Mouse (Mus musculus) gastrocnemius, postnatal 36 days (tissue): Measurements from ENCODE around the gene Gm49383. TPM values are rescaled to one million over a fixed set of nuclear protein-coding genes. Genes with fewer than 3 reads are reported as not detected.

Experiments used
- DNase-seq, 2 experiments: peaks; one replicate each; pipeline ENCODE4 v3.0.0; 2022
- intact Hi-C: fragments of 180-260 bp; cut with DNase I; formaldehyde crosslinking; loops from one replicate; pipeline ENCODE4 v1.15.1; 2025
- long read RNA-seq, 2 experiments: library from polyadenylated mRNA; stranded (forward); transcript quantifications; one replicate each; pipeline ENCODE4 v2.0.0; 2021
- total RNA-seq, 2 experiments: library from RNA; stranded (reverse); gene quantifications; 2 replicates each; pipeline ENCODE4 v1.2.3; 2021

Gm49383 gene
- 1 to 10 TPM; 1.9 to 3.2 TPM for total RNA-seq
- long read RNA-seq, experiment 1: 0 reads
- long read RNA-seq, experiment 2: 0 reads

- intact Hi-C loops: no loop called here
- DNase-seq: peak in 1 of 2 experiments; percentile 44
These were observed at the start of gene Gm49383 for GRCm38 (mm10) chr12:69196444-69197377. TSS of gene Gm49383 (minus strand) at chr12:69197104.

DNA sequence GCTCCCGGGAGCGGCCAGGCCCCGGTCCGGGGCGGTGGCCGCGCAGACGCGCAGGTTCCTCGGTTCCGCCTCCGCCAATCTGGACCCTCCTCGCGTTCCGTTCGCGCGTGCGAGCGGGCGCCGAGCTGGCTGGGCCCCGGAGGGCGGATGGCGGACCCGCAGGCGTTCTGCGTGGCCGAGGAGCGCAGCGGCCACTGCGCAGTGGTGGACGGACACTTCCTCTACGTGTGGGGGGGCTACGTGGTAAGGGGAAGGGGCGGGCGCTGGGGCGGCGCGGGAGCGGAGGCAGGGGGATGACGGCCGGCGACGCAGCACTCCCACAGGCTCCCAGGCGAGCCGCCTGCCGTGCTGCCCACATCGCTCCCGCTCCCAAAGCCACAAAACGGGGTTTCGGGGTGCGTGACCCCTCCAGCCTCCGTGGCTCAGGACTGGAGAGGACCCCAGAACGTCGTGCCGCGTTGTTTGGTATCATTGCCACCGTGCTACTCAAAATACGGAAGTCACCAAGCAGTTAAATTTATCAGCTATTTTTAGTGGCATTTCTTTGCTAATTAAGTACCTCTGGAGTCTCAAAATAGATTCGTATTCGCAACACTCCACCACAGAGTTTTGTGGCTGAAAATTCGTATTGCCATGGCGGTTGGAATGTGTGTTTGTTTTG lies 45.0 kb upstream of the Gm49383 start:
- DNase-seq: peak; percentile 62 to 69
- intact Hi-C loops: loop anchor here (5.0 kb wide), 1 partner anchor 55 kb away; the partner anchor contains the start of gene Klhdc2

DNA sequence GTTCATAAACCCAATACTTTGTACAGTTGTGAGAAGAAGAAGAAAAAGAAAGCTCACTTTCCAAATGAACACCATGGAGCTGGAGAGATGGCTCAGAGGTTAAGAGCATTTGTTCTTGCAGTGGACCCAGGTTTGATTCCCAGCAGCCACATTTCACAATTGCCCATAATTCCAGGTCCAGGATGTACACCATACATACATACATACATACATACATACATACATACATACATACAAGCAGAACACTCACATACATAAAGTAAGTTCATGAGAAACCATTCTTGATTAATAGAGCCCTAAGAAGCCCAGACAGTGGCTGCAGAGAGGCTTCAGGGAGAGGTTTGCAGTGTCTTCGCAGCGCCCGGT lies 44.5 kb upstream of the Gm49383 start:
- intact Hi-C loops: loop anchor here (5.0 kb wide), 1 partner anchor 56 kb away; the partner anchor contains the start of gene Klhdc2
- DNase-seq: no peak

DNA sequence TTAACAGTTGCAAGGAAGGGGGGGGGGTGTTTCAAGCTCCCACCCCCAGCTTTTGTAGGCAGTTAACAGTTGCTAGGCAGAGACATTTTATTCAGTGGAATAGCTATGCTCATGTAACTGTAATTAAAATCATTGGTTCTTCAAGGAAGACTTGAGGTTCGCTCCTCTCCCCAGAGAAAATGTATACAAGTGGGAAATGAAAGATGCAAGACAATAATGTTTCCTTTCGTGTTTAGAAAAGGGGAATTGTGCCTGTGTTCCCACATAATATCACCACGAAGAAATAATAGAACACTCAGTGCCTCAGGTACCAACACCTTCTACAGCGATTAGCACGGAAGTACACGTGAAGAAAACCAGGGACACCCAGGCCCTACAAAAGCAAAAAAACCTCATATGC lies 44.0 kb upstream of the Gm49383 start, which contains the start of gene Klhdc1:
Gene Klhdc1, plus strand, starts transcription at position 301 of the 400 bp plus-strand sequence.
- no peak for DNase-seq
- intact Hi-C loops: loop anchor here (5.0 kb wide), 1 partner anchor 56 kb away; the partner anchor contains the start of gene Klhdc2

- intact Hi-C loops: loop anchor here (5.0 kb wide), 1 partner anchor 44 kb away; no protein-coding TSS in a partner anchor
- no peak for DNase-seq
These were observed 41.4 kb upstream of the Gm49383 start for GRCm38 (mm10) chr12:69238284-69238683.

GRCm38 (mm10) chr12:69235782-69236181 lies 38.9 kb upstream of the Gm49383 start:
- DNase-seq: no peak
- intact Hi-C loops: loop anchor here (5.0 kb wide), 1 partner anchor 47 kb away; no protein-coding TSS in a partner anchor

GRCm38 (mm10) chr12:69229251-69229650 lies 32.3 kb upstream of the Gm49383 start:
- no peak for DNase-seq
- intact Hi-C loops: no loop called here

DNA sequence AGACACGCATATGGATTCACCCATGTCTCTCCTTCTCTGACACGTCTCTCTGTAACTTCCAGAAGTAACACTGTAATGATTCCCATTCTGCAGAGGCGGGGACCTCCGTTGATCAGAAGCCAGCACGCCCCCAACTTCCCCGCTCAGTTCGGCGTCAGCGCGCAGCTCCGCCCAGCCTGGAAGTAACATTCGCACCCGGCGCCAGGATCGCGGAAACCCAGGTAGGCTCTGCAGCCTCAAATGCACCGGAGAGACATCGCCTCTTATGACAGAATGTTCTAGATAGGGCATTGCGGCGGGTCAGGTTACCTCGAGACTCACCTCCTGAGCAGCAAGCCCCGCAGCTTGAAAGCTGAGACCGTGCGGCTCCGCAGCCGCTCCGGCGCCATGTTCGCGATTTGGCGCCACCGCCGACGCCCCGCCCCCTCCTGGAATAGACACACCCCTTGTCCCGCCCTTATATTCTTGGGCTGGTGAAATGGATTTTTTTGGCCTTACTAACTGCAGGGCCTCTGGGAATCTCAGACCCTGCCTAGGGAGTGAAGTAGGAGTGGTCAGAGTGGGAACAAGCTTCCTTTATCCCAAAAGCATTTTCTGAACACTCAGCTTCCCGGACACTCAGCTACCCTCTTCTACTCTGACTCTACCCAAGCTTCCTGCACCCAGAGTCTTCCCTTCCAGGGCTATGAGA lies 31.0 kb upstream of the Gm49383 start, which contains the start of gene Pole2:
Gene Pole2, minus strand, starts transcription at position 420 of the 691 bp plus-strand sequence.
- intact Hi-C loops: no loop called here

GRCm38 (mm10) chr12:69220613-69221277 lies 23.8 kb upstream of the Gm49383 start:
- DNase-seq: no peak
- intact Hi-C loops: no loop called here

More for the DNA sequence above, 31.0 kb upstream of the Gm49383 start, which contains the start of gene Pole2:
- DNase-seq: peak; percentile 87 to 90

- intact Hi-C loops: no loop called here
- DNase-seq: no peak
These were observed 19.7 kb upstream of the Gm49383 start for GRCm38 (mm10) chr12:69216587-69216986.

DNA sequence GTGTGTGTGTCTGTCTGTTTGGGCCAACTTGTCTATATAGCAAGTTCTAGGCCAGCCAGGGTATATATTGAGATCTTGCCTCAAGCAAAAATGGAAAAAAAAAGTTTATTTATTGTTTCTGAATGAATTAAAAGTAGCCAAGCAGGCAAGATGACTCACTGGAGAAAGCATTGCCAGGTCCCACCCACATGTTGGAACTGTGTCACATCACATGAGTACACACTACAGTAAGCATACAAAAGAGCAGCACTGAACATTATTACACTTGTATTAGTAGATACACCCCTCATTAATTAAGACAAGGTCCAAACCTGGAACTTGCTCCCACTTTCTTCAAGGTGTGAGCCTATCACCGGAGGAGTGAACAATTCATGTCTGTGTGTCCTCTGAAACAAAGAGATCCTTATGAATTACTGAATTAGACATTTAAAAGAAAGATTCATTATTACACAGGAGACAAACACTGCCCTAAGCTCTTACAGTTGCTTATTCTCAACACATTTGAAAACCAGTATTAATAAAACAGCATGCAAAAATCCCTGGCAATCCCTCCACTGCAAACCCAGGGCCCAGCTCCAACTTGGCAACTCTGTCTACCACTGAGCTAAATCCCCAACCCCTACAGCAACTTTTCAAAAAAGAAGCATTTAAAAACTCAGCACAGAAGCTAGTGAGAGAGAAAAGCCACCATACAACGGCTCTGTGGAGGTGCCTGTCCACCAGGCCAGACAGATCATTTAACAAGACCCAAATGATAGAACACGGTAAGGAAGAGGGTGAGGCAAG lies 18.3 kb upstream of the Gm49383 start:
- peak; percentile 57 to 72 for DNase-seq
- intact Hi-C loops: loop anchor here (5.0 kb wide), 2 partner anchors 97 to 117 kb away; no protein-coding TSS in a partner anchor

DNA sequence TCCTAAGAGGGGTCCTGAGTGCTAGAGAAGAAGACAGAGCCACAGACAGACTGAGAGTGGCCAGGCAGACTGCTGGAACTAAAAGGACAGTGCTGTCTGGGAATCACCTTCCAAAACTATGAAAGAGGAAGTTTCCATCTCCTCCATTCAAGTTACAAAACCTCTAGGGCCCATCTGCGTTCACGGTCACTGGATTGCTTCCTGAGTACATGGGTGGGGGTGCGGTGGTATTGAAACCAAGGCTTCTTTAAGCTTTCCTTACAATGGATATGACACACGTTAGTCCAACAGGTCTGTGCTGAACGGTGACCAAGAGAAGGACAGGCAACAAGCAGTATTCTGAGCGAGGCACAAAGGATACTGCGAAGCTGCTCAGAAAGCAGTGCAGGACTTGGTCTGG lies 17.5 kb upstream of the Gm49383 start:
- intact Hi-C loops: loop anchor here (5.0 kb wide), 2 partner anchors 98 to 118 kb away; no protein-coding TSS in a partner anchor
- DNase-seq: no peak

- DNase-seq: no peak
- intact Hi-C loops: loop anchor here (5.0 kb wide), 2 partner anchors 99 to 119 kb away; no protein-coding TSS in a partner anchor
These were observed 16.4 kb upstream of the Gm49383 start for GRCm38 (mm10) chr12:69213186-69213777.

DNA sequence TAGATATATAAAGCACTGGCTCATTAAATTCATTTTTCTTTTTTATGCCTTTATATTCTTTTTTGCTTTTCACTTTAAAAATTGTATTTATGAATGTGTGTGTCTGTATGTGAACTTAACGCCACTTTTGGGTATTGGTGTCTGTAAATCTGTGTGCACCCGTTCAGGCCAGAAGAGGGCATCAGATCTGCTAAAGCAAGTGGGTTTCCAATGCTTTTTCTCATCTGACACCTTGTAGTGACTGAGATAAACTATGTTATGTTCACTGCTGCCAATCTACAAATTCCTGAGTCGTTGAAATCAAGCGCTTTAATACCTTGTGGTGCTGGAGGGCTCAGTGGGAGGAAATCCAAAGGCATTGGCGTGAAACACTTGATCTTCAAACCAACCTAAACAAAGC lies 14.2 kb upstream of the Gm49383 start:
- no peak for DNase-seq
- intact Hi-C loops: loop anchor here (5.0 kb wide), 2 partner anchors 101 to 121 kb away; no protein-coding TSS in a partner anchor

DNA sequence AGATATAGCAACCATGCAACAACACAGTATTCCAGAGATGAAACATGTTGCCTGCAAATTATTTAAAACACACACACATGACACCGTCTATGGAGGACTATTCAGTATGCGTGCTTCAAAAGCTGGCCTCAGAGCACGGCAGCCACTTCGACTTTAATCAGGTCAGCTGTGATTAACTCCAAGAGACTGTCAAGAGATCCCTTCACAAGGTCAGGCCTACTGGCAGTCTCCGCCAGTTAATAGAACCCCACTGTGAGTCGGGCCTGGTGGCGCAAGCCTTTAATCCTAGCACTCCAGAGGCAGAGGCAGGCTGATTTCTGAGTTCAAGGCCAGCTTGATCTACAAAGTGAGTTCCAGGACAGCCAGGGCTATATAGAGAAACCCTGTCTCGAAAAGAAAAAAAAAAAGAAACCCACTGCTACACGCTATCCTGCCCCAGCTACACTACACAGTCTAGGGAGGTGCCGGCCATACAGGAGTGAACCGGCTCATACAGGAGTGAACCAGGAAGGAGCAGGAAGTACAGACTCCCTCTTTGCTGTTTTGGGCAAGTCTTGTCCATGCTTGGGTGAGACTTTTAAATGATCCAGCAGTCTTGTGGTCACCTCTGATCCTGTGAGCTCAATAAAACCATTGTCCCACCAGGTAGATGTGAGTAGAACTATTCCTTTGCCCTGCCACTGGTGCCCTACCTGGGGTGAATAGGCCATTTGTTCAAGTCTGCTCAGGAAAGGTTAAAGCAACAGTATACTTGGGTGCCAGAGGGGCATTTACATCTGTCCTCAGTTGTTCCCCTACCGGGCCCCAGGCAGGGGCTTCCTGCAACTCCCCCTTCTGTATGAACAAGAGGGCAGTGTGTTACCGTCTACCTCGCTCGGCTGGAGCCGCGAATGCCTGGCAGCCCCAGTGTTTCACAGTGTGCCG lies 13.4 kb upstream of the Gm49383 start:
- intact Hi-C loops: loop anchor here (5.0 kb wide), 2 partner anchors 102 to 122 kb away; no protein-coding TSS in a partner anchor
- DNase-seq: no peak

DNA sequence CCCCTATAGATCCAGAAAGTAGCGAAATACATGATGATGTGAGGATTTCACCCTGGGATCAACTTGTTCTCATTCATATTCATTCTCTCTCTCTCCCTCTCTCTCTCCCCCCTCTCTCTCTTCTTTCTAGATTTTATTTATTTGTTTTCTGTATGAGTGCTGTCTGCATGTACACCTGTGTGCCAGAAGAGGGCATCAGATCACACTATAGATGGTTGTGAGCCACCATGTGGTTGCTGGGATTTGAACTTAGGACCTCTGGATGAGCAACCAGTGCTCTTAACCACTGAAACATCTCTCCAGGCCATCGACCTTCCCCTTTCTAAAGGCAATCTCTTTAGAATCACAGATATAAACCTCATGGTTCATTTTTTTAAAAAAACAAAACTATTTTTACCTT lies 11.6 kb upstream of the Gm49383 start:
- no peak for DNase-seq
- intact Hi-C loops: no loop called here

- no peak for DNase-seq
- intact Hi-C loops: no loop called here
These were observed 11.0 kb upstream of the Gm49383 start for GRCm38 (mm10) chr12:69207926-69208325.
